Mouse (Mus musculus) heart, embryonic 12.5 days (tissue): Measurements from ENCODE around the gene Slc25a4. TPM values are rescaled to one million over a fixed set of nuclear protein-coding genes. Genes with fewer than 3 reads are reported as not detected.
A peak's percentile ranks its signal among the peaks of the same experiment; 100 is the strongest.
"Not testable (repeated sequence)": the region's sequence is repeated elsewhere in the genome, so short reads cannot be mapped to it uniquely, and the experiment has no call there.

Source experiments
- ATAC-seq: fragments of 200-750 bp; cut with Nextera tagmentation; 2 replicates; pipeline ENCODE4 v1.8.0; 2017; ENCODE audit warnings: moderate TSS enrichment, moderate library complexity; ENCODE audit not compliant: insufficient number of reproducible peaks, low FRiP score
- H3K27ac ChIP-seq: fragments of 300-500 bp; sonication (generic); 2 replicates; pipeline ENCODE4 v1.5.1; 2016; ENCODE audit warnings: mild to moderate bottlenecking, moderate library complexity; ENCODE audit not compliant: poor library complexity, severe bottlenecking
- H3K27me3 ChIP-seq: fragments of 300-500 bp; sonication (generic); replicated peaks from 2 replicates; pipeline ENCODE4 v1.6.1; 2016; ENCODE audit warnings: mild to moderate bottlenecking, moderate library complexity
- H3K36me3 ChIP-seq: fragments of 300-500 bp; sonication (generic); 2 replicates; pipeline ENCODE4 v1.6.1; 2016; ENCODE audit warnings: mild to moderate bottlenecking, moderate library complexity
- H3K4me1 ChIP-seq: fragments of 300-500 bp; sonication (generic); replicated peaks from 2 replicates; pipeline ENCODE4 v1.6.1; 2016; ENCODE audit warnings: mild to moderate bottlenecking
- H3K4me2 ChIP-seq: fragments of 300-500 bp; sonication (generic); 2 replicates; pipeline ENCODE4 v1.6.1; 2016; ENCODE audit warnings: mild to moderate bottlenecking, moderate library complexity
- H3K4me3 ChIP-seq: fragments of 300-500 bp; sonication (generic); 2 replicates; pipeline ENCODE4 v1.5.1; 2016; ENCODE audit warnings: mild to moderate bottlenecking
- H3K9ac ChIP-seq: fragments of 300-500 bp; sonication (generic); 2 replicates; pipeline ENCODE4 v1.6.1; 2016; ENCODE audit warnings: mild to moderate bottlenecking, moderate library complexity
- H3K9me3 ChIP-seq: fragments of 300-500 bp; sonication (generic); replicated peaks from 2 replicates; pipeline ENCODE4 v1.6.1; 2016; ENCODE audit warnings: mild to moderate bottlenecking, moderate library complexity
- WGBS: fragments of 180-500 bp; shearing (Covaris S2); methylation state at CpG from one replicate; pipeline ENCODE4 v1.1.7; 2016; 5-methylcytosine and 5-hydroxymethylcytosine counted together
- polyA plus RNA-seq: library from polyadenylated mRNA; unstranded; fragments of >200 nt; fragmentation: Nextera tagmentation; extraction: Ambion mirVana; gene quantifications from 2 replicates; pipeline ENCODE4 v1.2.1, GENCODE M21; 2016

Slc25a4 gene
- polyA plus RNA-seq, 1 experiment from 2014 or later, result 1,672 TPM

GRCm38 (mm10) chr8:46231968-46232367 is 20.9 kb upstream of the Slc25a4 start:
- not testable (repeated sequence) for ATAC-seq, H3K27ac ChIP-seq, H3K9ac ChIP-seq, H3K9me3 ChIP-seq, H3K36me3 ChIP-seq, H3K27me3 ChIP-seq, H3K4me3 ChIP-seq, H3K4me2 ChIP-seq
- 74% methylated on average over 7 of the region's 7 CpGs for WGBS
- peaks cover 10% of the 10 kb centered on the region for H3K4me1 ChIP-seq

- Histone ChIP-seq H3K4me1 (0 out of 2 replicates have a peak, but pooled peaks cover 7% of the 10 kb centered on the region), H3K4me3 (no peak overlapping the region), H3K9ac (no peak overlapping the region), H3K4me2 (no peak overlapping the region), H3K27ac (no peak overlapping the region), H3K36me3 (no peaks in the 10 kb centered on the region), H3K27me3 (no peaks in the 10 kb centered on the region), H3K9me3 (no peaks in the 10 kb centered on the region)
- ATAC-seq, result no peak
- WGBS, result 41% methylated on average over 5 of the region's 5 CpGs
These were observed 15.5 kb upstream of the Slc25a4 start for GRCm38 (mm10) chr8:46226622-46227021.

GRCm38 (mm10) chr8:46225501-46225900 is 14.4 kb upstream of the Slc25a4 start:
- Histone ChIP-seq H3K9me3 (no peaks in the 10 kb centered on the region), H3K27ac (0 out of 2 replicates have a peak overlapping the region, but pooled peaks have one; percentile 43), H3K9ac (no peak overlapping the region), H3K4me1 (peaks cover 10% of the 10 kb centered on the region), H3K36me3 (no peaks in the 10 kb centered on the region), H3K4me3 (no peak overlapping the region), H3K27me3 (no peaks in the 10 kb centered on the region), H3K4me2 (no peak overlapping the region)
- WGBS, result 60% methylated on average over 3 of the region's 3 CpGs
- no peak for ATAC-seq

GRCm38 (mm10) chr8:46220566-46220965 is 9.5 kb upstream of the Slc25a4 start:
- H3K9ac ChIP-seq, result 0 out of 2 replicates have a peak overlapping the region, but pooled peaks have one; percentile 11
- no peaks in the 10 kb centered on the region for H3K36me3 ChIP-seq
- no peaks in the 10 kb centered on the region for H3K9me3 ChIP-seq
- no peak for ATAC-seq
- H3K27ac ChIP-seq, result peak overlapping the region; percentile 68; the same call in 1 of the 2 replicates
- 55% methylated on average over 3 of the region's 3 CpGs for WGBS
- no peaks in the 10 kb centered on the region for H3K27me3 ChIP-seq
- H3K4me2 ChIP-seq, result no peak overlapping the region
- peaks cover 9% of the 10 kb centered on the region for H3K4me1 ChIP-seq
- H3K4me3 ChIP-seq, result no peak overlapping the region

GRCm38 (mm10) chr8:46216838-46217237 is 5.8 kb upstream of the Slc25a4 start:
- WGBS, result 2% methylated on average over 14 of the region's 14 CpGs
- H3K27me3 ChIP-seq, result no peaks in the 10 kb centered on the region
- H3K4me3 ChIP-seq, result peak overlapping the region; percentile 35
- peak overlapping the region; percentile 85 for H3K27ac ChIP-seq
- no peaks in the 10 kb centered on the region for H3K36me3 ChIP-seq
- no peaks in the 10 kb centered on the region for H3K9me3 ChIP-seq
- peak overlapping the region; percentile 64 for H3K4me2 ChIP-seq
- peak overlapping the region; percentile 40 for H3K9ac ChIP-seq
- ATAC-seq, result peak; percentile 91
- peaks cover 16% of the 10 kb centered on the region for H3K4me1 ChIP-seq

- ATAC-seq, result no peak
- no peaks in the 10 kb centered on the region for H3K27me3 ChIP-seq
- peaks cover 5% of the 10 kb centered on the region for H3K36me3 ChIP-seq
- WGBS, result 59% methylated on average over 2 of the region's 2 CpGs
- H3K4me3 ChIP-seq, result no peak overlapping the region
- no peak overlapping the region for H3K4me2 ChIP-seq
- H3K27ac ChIP-seq, result no peak overlapping the region
- H3K9ac ChIP-seq, result no peak overlapping the region
- H3K4me1 ChIP-seq, result peaks cover 20% of the 10 kb centered on the region
- no peaks in the 10 kb centered on the region for H3K9me3 ChIP-seq
These were observed 2.9 kb upstream of the Slc25a4 start for GRCm38 (mm10) chr8:46213971-46214480.

- no peaks in the 10 kb centered on the region for H3K27me3 ChIP-seq
- H3K4me3 ChIP-seq, result no peak overlapping the region
- no peak for ATAC-seq
- H3K9ac ChIP-seq, result no peak overlapping the region
- H3K36me3 ChIP-seq, result peaks cover 23% of the 10 kb centered on the region
- H3K9me3 ChIP-seq, result no peaks in the 10 kb centered on the region
- H3K4me1 ChIP-seq, result peaks cover 35% of the 10 kb centered on the region
- H3K27ac ChIP-seq, result peak overlapping the region; percentile 99
- WGBS, result 48% methylated on average over 7 of the region's 7 CpGs
- H3K4me2 ChIP-seq, result peak overlapping the region; percentile 83; the same call in 1 of the 2 replicates
These were observed 1.1 kb upstream of the Slc25a4 start for GRCm38 (mm10) chr8:46212194-46212593.

GRCm38 (mm10) chr8:46211611-46212071 is 557 bp upstream of the Slc25a4 start:
- H3K27ac ChIP-seq, result peak overlapping the region; percentile 99
- peak overlapping the region; percentile 71 for H3K9ac ChIP-seq
- WGBS, result 6% methylated on average over 13 of the region's 13 CpGs
- no peaks in the 10 kb centered on the region for H3K27me3 ChIP-seq
- peak overlapping the region; percentile 83 for H3K4me2 ChIP-seq
- no peaks in the 10 kb centered on the region for H3K9me3 ChIP-seq
- peaks cover 27% of the 10 kb centered on the region for H3K36me3 ChIP-seq
- ATAC-seq, result no peak
- peak overlapping the region; percentile 80 for H3K4me3 ChIP-seq
- peaks cover 38% of the 10 kb centered on the region for H3K4me1 ChIP-seq

GRCm38 (mm10) chr8:46209057-46209456 is 2.0 kb downstream of the Slc25a4 start:
- Histone ChIP-seq H3K9ac (peak overlapping the region; percentile 94), H3K4me1 (peaks cover 53% of the 10 kb centered on the region), H3K9me3 (no peaks in the 10 kb centered on the region), H3K36me3 (peaks cover 52% of the 10 kb centered on the region), H3K4me3 (peak overlapping the region; percentile 80), H3K27me3 (no peaks in the 10 kb centered on the region), H3K27ac (peak overlapping the region; percentile 99), H3K4me2 (peak overlapping the region; percentile 83)
- WGBS, result 50% methylated on average over 15 of the region's 15 CpGs
- ATAC-seq, result no peak

GRCm38 (mm10) chr8:46208354-46208753 is 2.7 kb downstream of the Slc25a4 start:
- H3K27ac ChIP-seq, result peak overlapping the region; percentile 99
- 41% methylated on average over 12 of the region's 12 CpGs for WGBS
- H3K36me3 ChIP-seq, result peaks cover 58% of the 10 kb centered on the region
- peak overlapping the region; percentile 94 for H3K9ac ChIP-seq
- H3K27me3 ChIP-seq, result no peaks in the 10 kb centered on the region
- peak overlapping the region; percentile 83 for H3K4me2 ChIP-seq
- peaks cover 51% of the 10 kb centered on the region for H3K4me1 ChIP-seq
- no peak for ATAC-seq
- peak overlapping the region; percentile 80 for H3K4me3 ChIP-seq
- no peaks in the 10 kb centered on the region for H3K9me3 ChIP-seq

- no peaks in the 10 kb centered on the region for H3K27me3 ChIP-seq
- H3K9ac ChIP-seq, result no peak overlapping the region
- H3K4me3 ChIP-seq, result no peak overlapping the region
- ATAC-seq, result no peak
- H3K4me2 ChIP-seq, result no peak overlapping the region
- H3K4me1 ChIP-seq, result peaks cover 42% of the 10 kb centered on the region
- peak overlapping the region; percentile 48; the same call in 1 of the 2 replicates for H3K27ac ChIP-seq
- H3K9me3 ChIP-seq, result no peaks in the 10 kb centered on the region
- peaks cover 65% of the 10 kb centered on the region for H3K36me3 ChIP-seq
- 77% methylated on average over 6 of the region's 6 CpGs for WGBS
These were observed 5.0 kb downstream of the Slc25a4 start for GRCm38 (mm10) chr8:46206107-46206506.
